Mouse (Mus musculus) hindbrain, embryonic 13.5 days (tissue): ENCODE data around the gene Atg7. TPM values are rescaled to one million over a fixed set of nuclear protein-coding genes. Genes with fewer than 3 reads are reported as not detected.
A peak's percentile ranks its signal among the peaks of the same experiment; 100 is the strongest.

ENCODE experiments used
- ATAC-seq: fragments of 200-750 bp; cut with Nextera tagmentation; 2 replicates; pipeline ENCODE4 v1.8.0; 2017; ENCODE audit warnings: moderate TSS enrichment; ENCODE audit not compliant: low FRiP score
- H3K27ac ChIP-seq: fragments of 300-500 bp; sonication (generic); 2 replicates; pipeline ENCODE4 v1.5.1; 2015; ENCODE audit warnings: inconsistent platforms, mild to moderate bottlenecking, moderate library complexity
- H3K27me3 ChIP-seq: fragments of 300-500 bp; sonication (generic); 2 replicates; pipeline ENCODE4 v1.6.1; 2015; ENCODE audit warnings: mild to moderate bottlenecking, inconsistent platforms
- H3K36me3 ChIP-seq: fragments of 300-500 bp; sonication (generic); 2 replicates; pipeline ENCODE4 v1.6.1; 2015; ENCODE audit warnings: mild to moderate bottlenecking, inconsistent platforms
- H3K4me1 ChIP-seq: fragments of 300-500 bp; sonication (generic); replicated peaks from 2 replicates; pipeline ENCODE4 v1.6.1; 2015; ENCODE audit warnings: inconsistent platforms
- H3K4me2 ChIP-seq: fragments of 300-500 bp; sonication (generic); 2 replicates; pipeline ENCODE4 v1.6.1; 2015; ENCODE audit warnings: inconsistent platforms, mild to moderate bottlenecking, moderate library complexity
- H3K4me3 ChIP-seq: fragments of 300-500 bp; sonication (generic); 2 replicates; pipeline ENCODE4 v1.5.1; 2015; ENCODE audit warnings: mild to moderate bottlenecking, inconsistent platforms
- H3K9ac ChIP-seq: fragments of 300-500 bp; sonication (generic); 2 replicates; pipeline ENCODE4 v1.6.1; 2015; ENCODE audit warnings: mild to moderate bottlenecking, inconsistent platforms
- H3K9me3 ChIP-seq: fragments of 300-500 bp; sonication (generic); 2 replicates; pipeline ENCODE4 v1.6.1; 2016; ENCODE audit warnings: inconsistent platforms
- WGBS: fragments of 180-500 bp; shearing (Covaris S2); methylation state at CpG from one replicate; pipeline ENCODE4 v1.1.7; 2015; 5-methylcytosine and 5-hydroxymethylcytosine counted together
- polyA plus RNA-seq: library from polyadenylated mRNA; unstranded; fragments of >200 nt; fragmentation: Nextera tagmentation; extraction: Ambion mirVana; gene quantifications from 2 replicates; pipeline ENCODE4 v1.2.1, GENCODE M21; 2015

Gene Atg7
- polyA plus RNA-seq, 1 experiment from 2014 or later: 18.2 TPM

DNA sequence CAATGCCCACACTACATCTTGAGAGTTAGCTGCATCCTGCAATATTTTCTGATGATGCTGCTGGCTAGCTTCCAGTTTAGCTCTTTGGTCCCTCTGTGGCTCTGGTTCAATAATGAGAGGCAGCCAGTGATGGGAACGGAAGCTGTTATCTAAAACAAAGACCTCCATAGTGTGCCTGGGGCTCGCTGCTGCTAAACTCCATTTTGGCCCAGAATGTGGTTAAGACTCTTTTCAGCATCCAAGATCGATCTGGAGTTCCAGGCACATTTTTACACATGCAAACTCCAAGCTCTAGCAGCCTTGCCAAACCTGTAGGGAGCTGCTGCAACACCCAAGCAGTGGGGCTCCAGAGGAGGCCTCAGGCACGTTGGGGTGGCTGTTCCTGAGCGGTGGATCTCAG is 76.2 kb downstream of the Atg7 start:
- Histone ChIP-seq H3K27ac (peak overlapping the region; percentile 60), H3K4me2 (no peak overlapping the region), H3K4me3 (no peak overlapping the region), H3K9me3 (no peaks in the 10 kb centered on the region), H3K9ac (no peak overlapping the region), H3K4me1 (peaks cover 33% of the 10 kb centered on the region), H3K36me3 (no peaks in the 10 kb centered on the region; the same call in 1 of the 2 replicates), H3K27me3 (no peaks in the 10 kb centered on the region)
- WGBS: 48% methylated on average over 5 of the region's 5 CpGs
- no peak for ATAC-seq

DNA sequence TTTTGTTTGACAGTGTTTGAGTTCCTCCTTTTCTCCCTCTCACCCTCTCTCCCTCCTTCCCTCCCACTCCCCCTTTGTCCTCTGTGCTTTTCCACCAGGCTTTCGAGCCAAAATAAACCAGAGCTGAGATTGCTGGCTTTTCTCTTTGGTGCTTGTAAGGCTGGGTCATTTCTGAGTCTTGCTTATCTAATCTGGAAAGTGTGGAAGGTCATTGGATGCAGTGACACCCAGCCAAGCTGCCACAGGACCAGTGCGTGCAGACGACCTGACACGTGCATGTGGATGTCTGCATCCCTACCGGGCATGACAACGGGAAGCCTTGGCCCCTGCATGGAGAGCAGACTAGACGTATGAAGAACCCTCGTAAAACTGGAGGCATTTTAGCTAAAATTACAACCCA is 76.8 kb downstream of the Atg7 start:
- Histone ChIP-seq H3K27ac (no peak overlapping the region), H3K36me3 (no peaks in the 10 kb centered on the region; the same call in 1 of the 2 replicates), H3K9me3 (no peaks in the 10 kb centered on the region), H3K27me3 (no peaks in the 10 kb centered on the region), H3K4me1 (peaks cover 33% of the 10 kb centered on the region), H3K9ac (no peak overlapping the region), H3K4me2 (no peak overlapping the region), H3K4me3 (no peak overlapping the region)
- 88% methylated on average over 8 of the region's 8 CpGs for WGBS
- no peak for ATAC-seq

DNA sequence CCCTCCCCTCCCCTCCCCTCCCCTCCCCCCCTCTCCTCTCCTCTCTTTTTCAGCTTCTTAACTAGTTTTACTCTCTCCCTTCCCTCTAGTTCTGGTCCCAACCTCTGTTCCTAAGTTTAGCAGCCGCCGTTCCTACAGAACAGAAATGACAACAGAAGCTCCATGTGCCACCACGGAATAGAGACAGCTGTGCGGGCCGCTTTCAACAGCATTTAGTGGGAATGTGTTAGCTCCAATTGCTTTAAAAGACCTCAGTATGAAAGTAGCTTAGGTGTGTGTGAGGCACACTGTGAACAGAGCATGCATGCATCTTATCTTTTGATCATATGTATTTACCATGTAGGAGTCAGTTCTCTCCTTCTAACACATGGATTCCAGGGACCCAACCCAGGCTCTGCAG is 79.1 kb downstream of the Atg7 start:
- no peak overlapping the region for H3K27ac ChIP-seq
- H3K4me2 ChIP-seq: no peak overlapping the region
- ATAC-seq: no peak
- no peaks in the 10 kb centered on the region for H3K27me3 ChIP-seq
- H3K36me3 ChIP-seq: no peaks in the 10 kb centered on the region; the same call in 1 of the 2 replicates
- no peaks in the 10 kb centered on the region for H3K9me3 ChIP-seq
- no peak overlapping the region for H3K9ac ChIP-seq
- peaks cover 42% of the 10 kb centered on the region for H3K4me1 ChIP-seq
- H3K4me3 ChIP-seq: no peak overlapping the region
- WGBS: 83% methylated on average over 5 of the region's 5 CpGs

DNA sequence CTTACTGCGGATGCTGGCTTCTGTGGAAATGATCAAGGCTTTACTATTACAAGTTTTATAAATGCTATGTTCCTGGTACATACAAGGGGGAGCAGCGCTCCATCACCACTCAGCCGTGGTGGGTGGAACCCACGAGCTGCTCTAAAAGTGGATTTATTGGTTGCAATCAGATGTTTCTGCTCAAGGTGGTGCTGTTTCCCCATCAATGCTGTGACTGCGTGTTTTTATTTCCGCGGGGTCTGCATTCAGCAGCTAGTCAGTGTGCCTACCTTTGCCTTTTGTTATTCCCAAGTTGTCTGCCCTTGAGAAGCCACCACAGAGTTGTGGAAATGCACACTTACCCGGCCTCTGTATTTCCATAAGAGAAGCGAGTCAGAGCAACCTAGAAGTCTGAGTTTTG is 81.0 kb downstream of the Atg7 start:
- H3K27ac ChIP-seq: no peak overlapping the region
- H3K36me3 ChIP-seq: no peaks in the 10 kb centered on the region
- H3K4me2 ChIP-seq: no peak overlapping the region
- H3K27me3 ChIP-seq: no peaks in the 10 kb centered on the region
- H3K4me1 ChIP-seq: peaks cover 43% of the 10 kb centered on the region
- peak; percentile 57; the same call in 1 of the 2 replicates for ATAC-seq
- H3K9ac ChIP-seq: no peak overlapping the region
- H3K4me3 ChIP-seq: no peak overlapping the region
- H3K9me3 ChIP-seq: no peaks in the 10 kb centered on the region
- 28% methylated on average over 9 of the region's 9 CpGs for WGBS

DNA sequence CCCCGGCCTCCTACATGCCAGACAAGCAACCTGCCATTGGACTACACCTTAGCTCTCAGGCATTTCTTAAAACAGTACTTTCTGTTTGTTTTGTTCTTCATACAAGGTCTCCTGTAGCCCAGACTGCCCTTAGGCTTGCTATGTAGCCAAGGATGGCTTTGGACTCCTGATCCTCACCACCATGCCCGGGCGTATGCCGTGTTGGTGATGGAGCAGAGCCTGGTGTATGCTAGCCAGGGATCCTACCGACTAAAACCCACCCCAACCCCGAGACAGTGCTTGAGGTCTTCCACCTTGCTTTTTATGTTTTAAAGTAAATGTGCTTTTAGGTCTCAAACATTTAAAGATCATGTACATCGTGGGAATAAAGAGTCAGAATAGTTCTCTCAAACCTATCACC is 81.5 kb downstream of the Atg7 start:
- 88% methylated on average over 7 of the region's 7 CpGs for WGBS
- ATAC-seq: no peak
- no peak overlapping the region for H3K27ac ChIP-seq
- no peaks in the 10 kb centered on the region for H3K9me3 ChIP-seq
- H3K27me3 ChIP-seq: no peaks in the 10 kb centered on the region
- H3K4me3 ChIP-seq: no peak overlapping the region
- no peaks in the 10 kb centered on the region for H3K36me3 ChIP-seq
- H3K9ac ChIP-seq: no peak overlapping the region; the same call in 1 of the 2 replicates
- peaks cover 38% of the 10 kb centered on the region for H3K4me1 ChIP-seq
- H3K4me2 ChIP-seq: no peak overlapping the region

DNA sequence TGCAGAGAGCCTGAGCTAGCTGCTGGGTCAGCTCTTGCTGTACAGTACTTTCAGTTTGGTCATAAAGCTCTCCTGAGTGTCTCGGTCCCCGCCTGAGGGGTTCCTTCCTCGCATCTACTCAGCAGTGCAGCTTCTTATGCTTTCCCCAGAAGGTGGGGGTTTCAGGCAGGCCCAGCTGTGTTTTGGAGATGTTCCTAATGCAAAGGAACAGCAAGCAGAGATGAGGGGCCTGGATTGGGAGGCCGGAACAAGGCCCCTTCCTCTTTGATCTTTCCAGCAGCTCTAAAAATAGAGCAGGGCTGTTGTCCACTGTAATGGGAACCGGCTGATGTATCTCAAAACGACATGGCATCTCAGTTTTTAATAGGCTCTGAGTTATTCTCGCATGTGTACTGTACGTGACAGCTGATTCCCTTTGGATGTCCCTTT is 82.3 kb downstream of the Atg7 start:
- peak overlapping the region; percentile 19; the same call in 1 of the 2 replicates for H3K27ac ChIP-seq
- ATAC-seq: no peak
- H3K9ac ChIP-seq: peak overlapping the region; percentile 53; the same call in 1 of the 2 replicates
- H3K4me1 ChIP-seq: peaks cover 32% of the 10 kb centered on the region
- no peaks in the 10 kb centered on the region for H3K36me3 ChIP-seq
- H3K9me3 ChIP-seq: no peaks in the 10 kb centered on the region
- H3K4me2 ChIP-seq: no peak overlapping the region
- 64% methylated on average over 8 of the region's 8 CpGs for WGBS
- no peaks in the 10 kb centered on the region for H3K27me3 ChIP-seq
- H3K4me3 ChIP-seq: no peak overlapping the region

DNA sequence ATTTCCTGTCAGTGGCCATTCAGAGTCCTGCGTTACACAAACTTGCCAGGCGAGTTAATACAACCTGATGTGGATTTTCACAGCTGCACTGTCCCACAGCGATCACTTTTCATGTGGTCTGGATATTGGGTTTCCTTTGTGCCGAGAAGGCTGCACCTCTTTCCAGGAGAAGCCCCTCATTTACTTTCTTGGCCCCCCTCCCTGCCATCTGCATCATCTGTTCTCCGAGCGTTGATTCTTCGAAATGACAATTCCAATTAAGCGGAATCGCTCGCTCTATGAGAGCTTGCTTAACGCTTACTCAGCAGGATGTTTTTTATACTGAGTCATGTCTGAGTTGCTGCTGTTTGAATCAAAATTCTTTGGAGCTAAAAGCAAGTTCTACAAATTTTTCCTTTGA is 83.8 kb downstream of the Atg7 start:
- Histone ChIP-seq H3K4me2 (no peak overlapping the region), H3K27ac (no peak overlapping the region), H3K9me3 (no peaks in the 10 kb centered on the region), H3K4me3 (no peak overlapping the region), H3K9ac (no peak overlapping the region), H3K4me1 (peaks cover 32% of the 10 kb centered on the region), H3K27me3 (no peaks in the 10 kb centered on the region), H3K36me3 (no peaks in the 10 kb centered on the region)
- no peak for ATAC-seq
- 53% methylated on average over 11 of the region's 11 CpGs for WGBS

DNA sequence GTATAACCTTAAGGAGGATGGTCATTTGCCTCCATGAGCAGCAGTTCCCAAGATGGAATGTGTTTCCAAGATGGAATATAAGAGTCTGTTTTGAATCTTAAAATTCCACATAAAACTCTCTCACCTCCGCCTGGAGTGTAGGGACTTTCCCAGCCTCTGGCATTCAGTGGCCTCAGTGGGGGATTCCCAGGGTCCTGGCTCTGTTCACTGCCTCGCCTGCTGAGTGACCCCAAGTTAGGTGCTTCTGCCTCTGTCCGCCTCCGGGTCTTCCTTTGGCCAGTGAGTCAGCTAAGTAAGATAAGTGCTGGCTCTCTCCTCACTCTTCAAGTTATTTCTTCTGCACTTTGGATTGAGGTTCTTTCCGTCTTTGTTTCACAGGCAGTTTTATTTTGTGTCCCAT is 90.3 kb downstream of the Atg7 start:
- 69% methylated on average over 5 of the region's 5 CpGs for WGBS

DNA sequence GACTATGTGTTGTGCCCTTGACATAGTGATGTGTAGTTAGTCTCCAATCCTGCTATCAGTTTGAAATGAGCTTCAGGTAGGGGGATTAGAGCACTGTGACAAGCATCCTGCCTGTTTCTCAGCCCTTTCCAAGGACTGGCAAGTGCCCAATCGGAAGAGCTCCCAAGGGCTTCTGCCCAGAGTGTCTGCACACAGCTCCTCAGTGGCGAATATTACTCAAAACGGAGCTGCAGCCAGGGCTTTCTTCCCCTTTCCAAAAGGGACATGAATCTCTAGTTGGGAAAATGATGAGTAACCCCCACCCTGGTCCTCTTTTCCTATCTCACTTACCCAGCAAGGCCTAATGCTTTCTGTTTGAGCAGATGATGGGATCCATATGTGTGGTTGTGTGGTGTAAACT is 90.8 kb downstream of the Atg7 start:
- Histone ChIP-seq H3K9ac (no peak overlapping the region), H3K27ac (no peak overlapping the region), H3K27me3 (peaks cover 4% of the 10 kb centered on the region; the same call in 1 of the 2 replicates), H3K36me3 (no peaks in the 10 kb centered on the region; the same call in 1 of the 2 replicates), H3K9me3 (no peaks in the 10 kb centered on the region), H3K4me1 (peaks cover 12% of the 10 kb centered on the region), H3K4me2 (no peak overlapping the region), H3K4me3 (no peak overlapping the region)
- 78% methylated on average over 3 of the region's 3 CpGs for WGBS
- no peak for ATAC-seq

More for the DNA sequence above, 90.3 kb downstream of the Atg7 start:
- no peaks in the 10 kb centered on the region for H3K9me3 ChIP-seq
- no peak overlapping the region for H3K27ac ChIP-seq
- no peaks in the 10 kb centered on the region; the same call in 1 of the 2 replicates for H3K36me3 ChIP-seq
- H3K4me1 ChIP-seq: peaks cover 7% of the 10 kb centered on the region
- H3K4me3 ChIP-seq: no peak overlapping the region
- peaks cover 4% of the 10 kb centered on the region; the same call in 1 of the 2 replicates for H3K27me3 ChIP-seq
- no peak overlapping the region for H3K4me2 ChIP-seq
- ATAC-seq: no peak
- H3K9ac ChIP-seq: no peak overlapping the region

DNA sequence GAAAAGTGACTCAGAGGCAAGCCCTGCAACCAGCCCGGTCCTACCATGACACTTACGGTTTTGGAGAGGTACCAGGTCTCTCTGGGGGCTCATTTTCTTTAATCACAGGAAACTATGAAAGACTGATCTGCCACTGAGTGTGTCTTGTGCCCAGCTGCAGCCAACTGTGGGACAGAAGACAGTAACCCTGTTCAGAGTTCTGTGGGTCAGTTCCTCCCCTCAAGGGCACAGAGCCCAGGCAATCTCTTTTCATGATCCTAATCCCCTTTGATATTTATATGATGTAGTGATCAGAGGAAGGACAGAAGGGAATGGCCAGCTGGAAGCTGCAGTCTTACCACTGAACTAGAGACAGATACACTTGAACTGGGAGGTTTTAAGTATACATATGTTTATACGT is 92.2 kb downstream of the Atg7 start:
- Histone ChIP-seq H3K4me3 (no peak overlapping the region), H3K4me2 (no peak overlapping the region), H3K36me3 (peaks cover 3% of the 10 kb centered on the region; the same call in 1 of the 2 replicates), H3K9me3 (0 out of 2 replicates have a peak, but pooled peaks cover 3% of the 10 kb centered on the region), H3K4me1 (peaks cover 13% of the 10 kb centered on the region), H3K27ac (no peak overlapping the region), H3K27me3 (peaks cover 4% of the 10 kb centered on the region; the same call in 1 of the 2 replicates), H3K9ac (no peak overlapping the region)
- 89% methylated on average over 3 of the region's 3 CpGs for WGBS
- ATAC-seq: no peak

DNA sequence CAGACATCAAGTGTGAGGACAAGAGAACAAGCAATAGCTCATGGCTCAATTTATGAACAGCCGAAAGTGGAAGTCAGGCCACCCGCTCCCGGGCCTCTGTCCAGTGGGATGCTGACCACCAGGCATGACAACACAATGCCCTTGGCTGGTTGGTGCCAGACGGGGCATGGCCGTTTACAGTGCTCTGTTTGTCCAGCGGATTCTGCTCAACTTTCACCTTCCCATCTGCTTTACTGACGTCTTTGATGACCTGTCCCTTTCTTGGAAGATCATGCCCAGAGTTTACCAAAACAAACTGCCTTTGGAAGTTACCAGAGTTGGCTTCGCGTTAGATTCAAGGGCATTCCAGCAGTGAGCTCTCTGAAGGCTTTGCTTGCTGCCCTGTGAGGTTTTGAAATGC is 93.5 kb downstream of the Atg7 start:
- Histone ChIP-seq H3K9ac (no peak overlapping the region), H3K27ac (no peak overlapping the region), H3K4me1 (peaks cover 13% of the 10 kb centered on the region), H3K4me3 (no peak overlapping the region), H3K27me3 (peaks cover 4% of the 10 kb centered on the region; the same call in 1 of the 2 replicates), H3K4me2 (no peak overlapping the region), H3K9me3 (peaks cover 14% of the 10 kb centered on the region), H3K36me3 (peaks cover 15% of the 10 kb centered on the region)
- ATAC-seq: no peak
- WGBS: 91% methylated on average over 9 of the region's 9 CpGs

DNA sequence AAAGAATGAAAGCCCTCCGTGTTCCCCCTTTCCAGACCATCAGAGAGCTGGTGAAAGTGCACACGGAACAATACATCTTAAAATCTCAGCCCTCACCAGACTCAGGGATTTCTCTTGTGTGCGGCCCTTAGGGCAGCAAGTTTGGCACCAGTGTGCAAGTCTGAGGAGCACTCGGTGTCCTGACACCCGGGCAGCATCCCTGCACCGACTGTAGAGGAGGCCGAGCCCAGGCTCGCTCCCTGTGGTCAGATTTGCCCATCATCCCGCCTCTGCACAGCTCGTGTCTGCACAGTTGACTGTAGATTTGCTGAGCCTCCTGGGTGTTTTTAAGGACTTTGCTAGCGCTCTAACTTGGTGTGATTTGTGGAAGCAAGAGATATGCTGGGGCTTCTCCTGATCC is 94.3 kb downstream of the Atg7 start:
- no peak overlapping the region for H3K9ac ChIP-seq
- H3K36me3 ChIP-seq: peaks cover 23% of the 10 kb centered on the region
- H3K4me1 ChIP-seq: peaks cover 13% of the 10 kb centered on the region
- peaks cover 4% of the 10 kb centered on the region; the same call in 1 of the 2 replicates for H3K27me3 ChIP-seq
- 84% methylated on average over 11 of the region's 11 CpGs for WGBS
- ATAC-seq: no peak
- H3K9me3 ChIP-seq: peaks cover 14% of the 10 kb centered on the region
- no peak overlapping the region for H3K4me3 ChIP-seq
- no peak overlapping the region for H3K27ac ChIP-seq
- no peak overlapping the region for H3K4me2 ChIP-seq
